Mouse (Mus musculus): ENCODE data around the gene Mtfp1.
A peak's percentile ranks its signal among the peaks of the same experiment; 100 is the strongest.

Mtfp1 gene

DNA sequence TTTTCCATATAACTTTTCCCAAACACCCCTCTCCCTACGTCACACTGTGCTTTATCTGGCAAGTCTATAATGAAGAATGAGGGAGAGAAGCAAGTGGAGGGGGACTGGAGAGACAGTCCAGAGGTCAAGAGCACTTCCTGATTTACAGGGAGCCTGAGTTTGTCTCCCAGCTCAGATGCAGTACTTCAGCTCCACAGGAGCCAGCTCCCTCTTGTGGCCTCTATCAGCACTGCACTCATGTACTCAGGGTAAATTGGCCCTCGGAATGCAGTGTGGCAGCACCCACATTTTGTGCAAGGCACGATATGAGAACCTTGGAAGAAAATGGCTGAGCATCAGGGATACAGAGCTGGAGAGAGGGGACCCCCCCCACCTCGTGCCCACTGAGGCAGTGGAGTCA lies 15.0 kb downstream of the Mtfp1 start:
- DNase-seq (ENCODE audit: low read depth) = peak; percentile 77

DNA sequence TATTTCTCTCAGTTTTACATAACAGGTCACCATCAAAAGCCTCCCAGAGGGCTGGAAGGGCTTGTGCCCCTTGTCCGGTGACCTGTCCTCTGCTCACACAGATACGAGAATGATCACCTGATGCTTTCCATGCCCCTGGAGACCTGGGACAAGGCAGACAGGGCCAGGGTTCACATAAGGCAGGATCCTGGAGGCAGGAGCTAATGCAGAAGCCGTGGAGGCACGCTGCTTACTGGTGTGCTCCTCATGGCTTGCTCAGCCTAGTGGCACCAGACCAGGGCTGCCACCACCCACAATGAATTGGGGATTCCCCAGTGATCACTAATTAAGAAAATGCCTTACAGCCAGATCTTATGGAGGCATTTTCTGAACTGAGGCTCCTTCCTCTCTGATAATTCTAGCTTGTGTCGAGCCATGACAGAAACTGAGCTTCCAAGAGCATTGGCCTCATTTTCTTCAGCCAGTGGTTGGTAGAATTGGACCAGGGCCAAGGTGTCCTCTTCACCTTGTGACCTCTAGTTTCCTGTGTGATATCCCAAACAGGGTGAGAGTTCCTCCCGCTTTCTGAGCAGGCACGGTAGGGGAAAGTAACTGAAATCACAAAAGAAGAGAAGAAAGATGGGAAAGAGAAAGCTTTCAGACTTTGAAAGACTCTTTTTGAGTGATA lies 16.8 kb downstream of the Mtfp1 start:
- no peak for DNase-seq (ENCODE audit: low read depth)

DNA sequence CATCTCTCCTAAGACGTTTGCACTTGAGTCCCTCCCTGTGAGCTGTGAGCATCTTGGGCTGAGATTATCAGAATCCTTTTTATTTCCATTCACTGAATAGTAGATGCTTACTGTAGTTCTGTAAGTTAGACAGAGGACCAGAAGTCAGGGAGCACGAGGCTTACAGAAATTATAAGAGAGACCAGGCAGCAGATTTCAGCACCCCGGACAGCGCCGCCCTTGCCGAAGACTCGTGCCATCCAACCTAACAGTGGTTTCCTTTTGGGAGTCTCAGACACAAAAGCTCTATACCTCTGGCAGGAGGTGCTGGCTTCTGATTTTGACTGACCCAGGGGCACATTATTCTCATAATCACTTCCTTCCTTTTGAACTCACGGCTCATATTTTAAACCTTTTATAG lies 18.6 kb downstream of the Mtfp1 start:
- DNase-seq (ENCODE audit: low read depth) = peak; percentile 64

DNA sequence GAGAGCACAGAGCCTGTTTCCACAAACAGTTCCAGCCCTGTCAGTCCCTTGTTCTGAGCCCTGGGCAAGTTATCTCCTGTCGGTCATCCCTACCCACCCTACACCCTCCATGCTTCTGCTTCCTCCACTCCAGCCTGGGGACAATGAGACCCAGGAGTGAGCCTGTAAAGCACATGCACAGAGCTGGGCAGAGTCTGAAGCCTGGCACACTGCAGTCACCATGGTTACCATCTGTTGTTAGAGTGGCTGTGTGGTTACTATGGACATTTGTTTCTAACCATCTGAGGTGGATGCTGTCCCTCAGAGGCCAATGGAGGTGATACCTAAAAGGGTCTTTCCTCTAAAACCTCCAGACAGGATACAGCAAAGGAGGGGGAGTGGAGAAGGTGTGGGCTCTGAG lies 25.6 kb downstream of the Mtfp1 start:
- DNase-seq (ENCODE audit: low read depth) = no peak

DNA sequence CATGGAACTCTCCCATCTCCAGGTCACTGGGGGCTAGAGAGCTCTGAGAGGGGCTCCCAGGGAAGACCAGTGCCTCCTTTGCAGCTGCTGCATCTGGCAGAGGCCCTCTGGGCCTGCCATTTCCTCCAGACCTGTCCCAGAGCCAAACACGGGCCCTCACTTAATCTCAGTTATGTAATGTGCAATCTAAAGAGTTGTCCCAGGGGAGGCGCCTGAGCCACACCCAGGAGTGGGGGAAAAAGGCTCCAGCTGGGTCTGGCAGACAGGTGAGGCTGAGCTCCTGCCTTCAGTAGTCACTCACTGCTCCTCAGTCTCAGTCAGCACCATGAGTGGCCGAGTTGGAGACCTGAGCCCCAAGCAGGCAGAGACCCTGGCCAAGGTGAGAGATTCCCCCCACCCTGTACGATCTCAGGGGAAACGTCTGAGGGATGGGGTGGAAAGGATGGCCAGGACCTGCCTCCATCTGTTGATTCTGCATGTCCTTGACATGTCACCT lies 30.6 kb downstream of the Mtfp1 start, which contains the start of gene Sec14l3:
Sec14l3 (plus strand) TSS at position 215 of the 496 bp plus-strand sequence.
- no peak for DNase-seq (ENCODE audit: low read depth)

DNA sequence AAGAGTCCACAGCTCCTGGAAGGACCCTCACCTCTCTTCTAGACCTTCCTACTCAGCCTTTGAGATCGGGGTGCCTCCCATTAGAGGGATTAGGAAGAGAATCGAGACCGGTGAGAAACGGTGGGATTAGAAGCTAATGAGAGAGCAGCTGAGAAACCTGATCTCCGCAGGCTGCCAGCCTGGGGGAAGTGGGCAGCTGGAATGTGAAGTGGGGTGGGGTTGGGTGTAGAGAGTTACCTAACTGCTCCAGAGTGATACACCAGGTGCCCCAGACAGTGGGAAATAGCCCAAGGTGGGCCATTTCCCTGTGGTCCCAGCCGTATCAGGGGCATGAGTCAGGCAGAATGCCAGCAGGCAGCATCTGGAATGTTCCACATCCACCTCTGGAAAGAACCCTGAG lies 32.3 kb downstream of the Mtfp1 start:
- no peak for DNase-seq (ENCODE audit: low read depth)

DNA sequence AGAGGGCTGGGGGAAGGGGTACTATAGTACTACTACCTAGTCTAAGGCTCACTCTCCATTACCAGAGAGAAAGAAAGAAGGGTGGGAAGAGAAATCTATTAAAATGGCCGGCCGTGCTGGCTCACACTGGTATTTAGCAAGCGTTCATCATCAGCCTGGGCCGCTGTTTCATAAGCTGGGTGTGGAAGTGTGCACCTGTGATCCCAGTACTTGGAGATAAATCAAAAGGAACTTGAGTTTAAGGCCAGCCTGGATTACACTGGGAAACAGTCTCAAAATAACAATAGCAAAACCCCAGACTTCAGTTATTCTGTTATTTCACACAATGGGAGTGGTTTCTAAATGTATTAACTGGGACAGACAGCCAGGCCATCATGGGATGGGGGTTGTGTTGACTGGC lies 32.7 kb downstream of the Mtfp1 start:
- DNase-seq (ENCODE audit: low read depth) = no peak

DNA sequence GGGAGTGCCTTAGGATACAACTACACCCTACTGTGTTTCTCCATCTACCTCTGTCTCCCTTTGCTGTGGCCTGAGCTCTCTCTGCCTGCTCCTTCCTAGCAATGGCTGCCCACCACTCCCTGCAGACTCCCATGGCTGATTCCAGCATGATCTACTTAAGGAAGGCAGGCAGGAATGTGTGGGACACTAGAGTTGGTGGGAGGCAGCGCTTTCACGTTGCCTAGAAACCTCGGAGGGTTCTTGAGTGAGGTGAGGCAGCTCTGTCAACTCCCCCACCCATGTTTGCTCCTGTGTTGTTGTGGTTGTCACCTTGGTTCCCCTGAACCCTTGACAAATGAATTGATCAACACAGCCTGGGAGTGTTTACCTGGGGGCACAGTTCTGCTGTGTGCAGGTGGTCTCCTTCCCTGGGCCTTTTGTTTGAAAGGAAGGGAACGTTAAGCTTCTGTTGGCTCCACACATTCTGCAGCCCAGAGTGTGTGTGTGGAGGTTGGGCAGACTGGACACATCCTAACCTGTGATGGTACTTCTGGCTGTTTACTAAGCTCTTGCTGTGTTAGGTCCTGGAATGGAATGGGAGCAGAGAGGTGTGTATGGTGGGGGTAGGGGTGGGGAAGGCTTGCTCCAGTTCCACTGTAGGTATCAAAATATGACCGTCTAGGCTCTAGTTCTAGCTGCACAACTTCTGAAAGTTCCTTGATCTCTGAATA lies 34.2 kb downstream of the Mtfp1 start:
- no peak for DNase-seq (ENCODE audit: low read depth)

DNA sequence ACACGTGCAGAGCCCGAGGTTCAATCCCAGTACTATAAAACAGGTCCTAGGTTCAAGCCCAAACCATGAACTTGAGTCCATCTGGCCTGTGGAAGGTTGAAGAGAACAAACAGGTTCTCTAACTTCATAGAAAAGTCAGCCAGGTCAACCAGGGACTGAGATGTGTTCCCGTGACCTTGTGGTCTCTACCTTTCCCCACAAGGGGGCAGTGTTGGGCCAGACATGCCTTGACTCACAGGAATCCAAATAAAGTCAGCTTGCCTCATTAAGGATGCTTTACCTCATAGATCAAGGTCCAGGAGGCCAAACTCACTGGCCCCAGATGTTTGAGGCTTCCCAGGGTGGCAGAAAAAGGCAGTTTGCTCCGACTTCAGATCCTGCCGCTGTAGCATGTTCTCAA lies 41.7 kb downstream of the Mtfp1 start:
- DNase-seq (ENCODE audit: low read depth) = peak; percentile 84

DNA sequence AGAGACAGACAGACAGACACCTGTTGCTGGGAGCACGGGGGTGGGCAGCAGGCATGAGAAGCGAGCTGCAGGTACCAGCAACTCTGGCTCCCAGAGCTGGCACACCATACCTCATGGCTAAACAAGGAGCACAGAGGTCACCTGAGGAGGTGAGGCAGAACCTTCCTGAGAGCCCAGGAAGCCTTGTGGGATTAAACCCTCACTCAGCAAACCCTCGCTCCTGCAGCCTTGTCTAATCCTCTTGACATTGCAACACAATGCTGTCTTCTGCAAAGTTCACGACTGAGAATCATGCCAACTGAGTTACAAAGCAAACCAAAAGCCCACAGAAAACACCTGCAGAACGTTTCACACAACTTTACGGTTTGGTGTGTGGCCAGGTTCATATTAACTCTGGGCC lies 46.8 kb downstream of the Mtfp1 start:
- no peak for DNase-seq (ENCODE audit: low read depth)

DNA sequence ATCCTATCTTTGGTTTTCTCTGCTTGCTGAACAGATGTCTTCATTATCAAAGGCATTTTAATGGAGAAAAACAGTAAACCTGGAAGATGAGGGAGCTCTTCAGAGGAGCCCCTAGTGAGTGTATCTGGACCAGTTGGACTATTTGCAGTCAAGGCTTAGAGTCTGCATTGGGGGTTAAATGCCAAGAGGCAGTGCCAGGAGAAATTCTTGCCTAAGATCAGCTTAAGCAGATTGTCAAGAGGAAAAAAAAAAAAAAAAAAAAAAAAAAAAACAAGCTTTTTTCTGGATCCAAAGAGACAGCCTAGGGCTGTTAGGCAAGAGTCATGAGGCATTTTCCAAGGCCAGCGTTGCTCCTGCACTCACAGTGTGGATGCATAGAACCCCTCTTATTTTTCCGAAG lies 47.5 kb downstream of the Mtfp1 start:
- no peak for DNase-seq (ENCODE audit: low read depth)

DNA sequence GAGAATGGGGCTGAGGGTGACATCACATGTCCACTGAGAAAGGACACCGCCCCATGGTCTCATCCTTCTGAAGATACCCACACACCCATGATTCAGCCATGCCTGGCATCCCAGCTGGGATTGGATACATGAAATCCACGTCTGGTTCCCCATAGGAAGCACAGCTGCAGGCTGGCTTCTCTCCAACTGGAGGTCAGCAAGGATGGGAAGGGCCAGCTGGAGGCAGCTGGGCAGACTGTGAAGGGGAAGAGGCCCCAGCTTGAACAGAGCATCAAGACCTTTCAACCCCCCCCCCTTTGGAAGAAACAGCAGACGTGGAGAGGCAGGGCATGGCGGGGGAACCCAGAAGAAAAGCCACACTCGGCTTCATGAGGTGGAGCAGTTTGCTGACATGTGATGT lies 48.7 kb downstream of the Mtfp1 start:
- no peak for DNase-seq (ENCODE audit: low read depth)

DNA sequence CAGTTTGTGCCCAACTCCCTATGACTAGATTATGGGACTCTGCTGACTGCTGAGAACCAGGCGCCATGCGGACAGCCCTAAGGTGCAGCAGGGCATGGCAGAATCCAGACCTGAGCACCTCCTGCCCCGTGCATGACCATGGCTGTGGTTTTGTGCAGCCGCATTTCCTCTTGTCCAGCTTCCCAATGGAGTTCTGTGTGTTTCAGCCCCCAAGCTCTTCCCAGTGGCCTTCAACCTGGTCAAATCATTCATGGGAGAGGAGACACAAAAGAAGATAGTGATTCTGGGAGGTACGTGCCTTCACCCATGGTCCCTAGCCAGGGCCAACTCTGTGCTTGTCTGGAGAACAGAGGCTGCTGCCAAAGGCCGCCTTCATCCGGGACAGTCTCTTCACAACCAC lies 52.2 kb downstream of the Mtfp1 start:
- no peak for DNase-seq (ENCODE audit: low read depth)

Data from induced T-regulatory cell, adult 2 months (primary cell).